Mouse (Mus musculus) kidney, adult 2 months (tissue): ENCODE results near the gene Fev.

Source experiments
- CTCF ChIP-seq: fragments of 200-500 bp; conservative IDR thresholded peaks from 2 replicates; pipeline ENCODE4 v1.5.1; 2011; ENCODE audit warnings: low read depth, mild to moderate bottlenecking, control low read depth, low read length, moderate library complexity, mixed read lengths; ENCODE audit not compliant: insufficient read depth, insufficient read length
- POLR2A ChIP-seq: fragments of 200-500 bp; IDR thresholded peaks from one replicate; pipeline ENCODE4 v1.6.1; 2011; ENCODE audit warnings: low read depth, low read length, control low read depth

DNA sequence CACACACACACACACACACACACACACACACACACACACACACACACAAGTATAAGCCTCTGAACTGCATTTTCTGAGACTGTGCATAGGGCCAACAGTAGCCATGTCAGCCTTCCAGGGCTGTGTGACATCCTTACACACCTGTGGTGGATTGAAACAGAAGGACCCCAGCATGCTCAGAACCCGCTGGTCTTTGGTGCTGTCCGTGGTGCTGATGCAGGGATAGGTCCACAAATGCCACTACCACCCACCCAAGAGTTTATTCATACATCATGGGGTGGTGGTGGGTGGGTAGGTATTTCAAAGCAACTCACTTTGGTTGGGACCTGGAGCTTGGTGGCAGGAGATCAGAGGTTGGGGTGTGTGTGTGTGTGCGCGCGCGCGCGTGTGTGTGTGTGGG is 6.3 kb upstream of the Fev start:
- TF ChIP-seq CTCF: no peak
- no peak for TF ChIP-seq POLR2A
